ENCODE assay signal across 19 mouse cellular contexts in genomic region chr4:134158774-134159173, GRCm38 (mm10). TPM values are rescaled to one million over a fixed set of nuclear protein-coding genes. Genes with fewer than 3 reads are reported as not detected.
DNase-seq lines count a peak whose midpoint lies in the region; ATAC-seq lines count a peak whose summit lies in the region.
"Had no signal": no experiment of that assay in that cellular context is flagged by ENCODE, and none has a peak within 500 bp of the region (broad histone marks: within the 10 kb centered on the region; RNA-seq: fewer than 3 reads in every experiment).

No protein-coding gene starts in this region.

- H3K4me3 ChIP-seq in heart, embryonic 15.5 days: 0 out of 2 replicates have a peak overlapping the region, but pooled peaks have one; percentile 5
- H3K4me3 ChIP-seq in lung, embryonic 15.5 days: no peak overlapping the region
- H3K4me3 ChIP-seq in liver, embryonic 11.5 days (ENCODE audit: low read depth, low read length): no peak overlapping the region
- H3K4me3 ChIP-seq: limb, embryonic 12.5 days; midbrain, embryonic 12.5 days had no signal

- H3K27me3 ChIP-seq in heart, embryonic 15.5 days: no peaks in the 10 kb centered on the region
- no peaks in the 10 kb centered on the region for H3K27me3 ChIP-seq in lung, embryonic 15.5 days
- no peaks in the 10 kb centered on the region for H3K27me3 ChIP-seq in liver, embryonic 11.5 days (replicated peaks; ENCODE audit: control insufficient read depth, insufficient read depth, low read length)
- no peaks in the 10 kb centered on the region for H3K27me3 ChIP-seq in splenic B cell, adult 2 months (ENCODE audit: control insufficient read depth, insufficient read depth, low read length, poor library complexity, severe bottlenecking)
- H3K27me3 ChIP-seq: limb, embryonic 12.5 days had no signal

- H3K9ac ChIP-seq in heart, embryonic 15.5 days: no peak overlapping the region
- no peak overlapping the region for H3K9ac ChIP-seq in lung, embryonic 15.5 days
- H3K9ac ChIP-seq in liver, embryonic 11.5 days (ENCODE audit: low read depth, low read length): no peak overlapping the region
- H3K9ac ChIP-seq: forebrain, postnatal 0 days; limb, embryonic 12.5 days; midbrain, embryonic 12.5 days had no signal

- H3K27ac ChIP-seq in heart, embryonic 15.5 days: no peak overlapping the region
- no peak overlapping the region for H3K27ac ChIP-seq in lung, embryonic 15.5 days
- H3K27ac ChIP-seq in liver, embryonic 11.5 days (ENCODE audit: low read depth, low read length): no peak overlapping the region
- H3K27ac ChIP-seq: limb, embryonic 12.5 days; midbrain, embryonic 12.5 days had no signal

- H3K9me3 ChIP-seq in heart, embryonic 15.5 days (replicated peaks): no peaks in the 10 kb centered on the region
- no peaks in the 10 kb centered on the region for H3K9me3 ChIP-seq in lung, embryonic 15.5 days
- no peaks in the 10 kb centered on the region for H3K9me3 ChIP-seq in liver, embryonic 11.5 days (ENCODE audit: control insufficient read depth, low read length)
- H3K9me3 ChIP-seq: limb, embryonic 12.5 days; midbrain, embryonic 12.5 days had no signal

- no peak for DNase-seq in heart, adult 9 months (ENCODE audit: low spot score in 2 of 2)
- no peak for DNase-seq in lung, postnatal 14 days
- no peak for DNase-seq in liver, embryonic 11.5 days (ENCODE audit: low spot score)
- peak; percentile 21 for DNase-seq in splenic B cell, adult 2 months (ENCODE audit: low read depth, low spot score)
- no peak for DNase-seq in layer of hippocampus, postnatal 25 days (ENCODE audit: extremely low spot score in 1 of 2, low spot score in 1 of 2)
- DNase-seq: cerebellum, adult 11 months; cerebellum, postnatal 25 days; forebrain, postnatal 0 days; heart, postnatal 4 days had no signal

- H3K36me3 ChIP-seq in heart, embryonic 15.5 days: peaks cover 6% of the 10 kb centered on the region; the same call in 1 of the 2 replicates
- peaks cover 5% of the 10 kb centered on the region; the same call in 1 of the 2 replicates for H3K36me3 ChIP-seq in lung, embryonic 15.5 days
- peaks cover 6% of the 10 kb centered on the region for H3K36me3 ChIP-seq in liver, embryonic 11.5 days (ENCODE audit: control insufficient read depth, insufficient read depth, low read length)
- no peaks in the 10 kb centered on the region for H3K36me3 ChIP-seq in splenic B cell, adult 2 months (ENCODE audit: control insufficient read depth, insufficient read depth, low read length, poor library complexity, severe bottlenecking)

- H3K4me1 ChIP-seq in heart, embryonic 15.5 days (replicated peaks): peaks cover 22% of the 10 kb centered on the region
- H3K4me1 ChIP-seq in lung, embryonic 15.5 days: peaks cover 5% of the 10 kb centered on the region; the same call in 1 of the 2 replicates
- no peaks in the 10 kb centered on the region for H3K4me1 ChIP-seq in liver, embryonic 11.5 days (replicated peaks; ENCODE audit: control insufficient read depth, insufficient read depth, low read length)
- H3K4me1 ChIP-seq: limb, embryonic 12.5 days; midbrain, embryonic 12.5 days had no signal

- H3K4me2 ChIP-seq in heart, embryonic 15.5 days: no peak overlapping the region; the same call in 1 of the 2 replicates
- 0 out of 2 replicates have a peak overlapping the region, but pooled peaks have one; percentile 0 for H3K4me2 ChIP-seq in lung, embryonic 15.5 days
- H3K4me2 ChIP-seq in liver, embryonic 11.5 days: peak overlapping the region; percentile 12; the same call in 1 of the 2 replicates
- H3K4me2 ChIP-seq: limb, embryonic 12.5 days; midbrain, embryonic 12.5 days had no signal

- ATAC-seq in heart, embryonic 15.5 days (replicated peaks; ENCODE audit: insufficient number of reproducible peaks, insufficient read depth, low FRiP score, low read depth): no peak
- no peak for ATAC-seq in lung, embryonic 15.5 days (ENCODE audit: borderline replicate concordance, extremely low read depth, low FRiP score, low TSS enrichment)
- no peak for ATAC-seq in liver, embryonic 11.5 days (replicated peaks; ENCODE audit: low FRiP score)
- no peak for ATAC-seq in megakaryocyte, adult 5-6 weeks (ENCODE audit: poor library complexity, severe bottlenecking)
- ATAC-seq: forebrain, postnatal 0 days had no signal

- 84% methylated on average over 6 of the region's 6 CpGs for WGBS in heart, embryonic 15.5 days
- WGBS in lung, embryonic 15.5 days: 82% methylated on average over 6 of the region's 6 CpGs
- 80% methylated on average over 6 of the region's 6 CpGs for WGBS in liver, embryonic 11.5 days

RNA-seq across cellular contexts. Expression of gene Cep85, which starts 28.1 kb away (rescaled TPM):
- polyA plus RNA-seq in heart, embryonic 15.5 days (2015; fragmentation: Nextera tagmentation; extraction: Ambion mirVana): 38.2 and 42.0 TPM in 2 replicates
- polyA plus RNA-seq in lung, embryonic 15.5 days (2015; fragmentation: Nextera tagmentation; extraction: Ambion mirVana): 37.8 and 45.3 TPM in 2 replicates
- 42.9 and 44.2 TPM in 2 replicates for polyA plus RNA-seq in liver, embryonic 11.5 days (2014; fragmentation: Nextera tagmentation; extraction: Ambion mirVana)
- 11.4 and 20.6 TPM in 2 replicates for total RNA-seq in megakaryocyte, adult 5-6 weeks (2015)
- total RNA-seq in megakaryocyte, adult 5-6 weeks (2017): 17.7 TPM in 2 replicates
- total RNA-seq in layer of hippocampus, postnatal 25 days (2021): 10 to 100 TPM; 11.9 to 13.9 TPM

RNA-seq across cellular contexts. Expression of gene Sh3bgrl3, which starts 30.2 kb away (rescaled TPM):
- polyA plus RNA-seq in heart, embryonic 15.5 days (2015; fragmentation: Nextera tagmentation; extraction: Ambion mirVana): 174 and 239 TPM in 2 replicates
- polyA plus RNA-seq in lung, embryonic 15.5 days (2015; fragmentation: Nextera tagmentation; extraction: Ambion mirVana): 406 and 408 TPM in 2 replicates
- polyA plus RNA-seq in liver, embryonic 11.5 days (2014; fragmentation: Nextera tagmentation; extraction: Ambion mirVana): 257 and 281 TPM in 2 replicates
- 1,305 and 1,385 TPM in 2 replicates for total RNA-seq in megakaryocyte, adult 5-6 weeks (2015)
- 523 and 622 TPM in 2 replicates for total RNA-seq in megakaryocyte, adult 5-6 weeks (2017)
- 100 to 1,000 TPM; 281 to 297 TPM for total RNA-seq in layer of hippocampus, postnatal 25 days (2021)

RNA-seq across cellular contexts. Expression of gene Gm7534, which starts 44.0 kb away (rescaled TPM):
- not detected in 2 replicates for polyA plus RNA-seq in heart, embryonic 15.5 days (2015; fragmentation: Nextera tagmentation; extraction: Ambion mirVana)
- not detected in 2 replicates for polyA plus RNA-seq in lung, embryonic 15.5 days (2015; fragmentation: Nextera tagmentation; extraction: Ambion mirVana)
- polyA plus RNA-seq in liver, embryonic 11.5 days (2014; fragmentation: Nextera tagmentation; extraction: Ambion mirVana): not detected in 2 replicates
- 0.07 TPM in 1 of 2 replicates, not detected in the other for total RNA-seq in megakaryocyte, adult 5-6 weeks (2015)
- not detected in 2 replicates for total RNA-seq in megakaryocyte, adult 5-6 weeks (2017)
- total RNA-seq in layer of hippocampus, postnatal 25 days (2021): not detected
- total RNA-seq: adrenal gland, postnatal 4 days; forebrain, postnatal 0 days; gastrocnemius, adult 8-10 months; heart, adult 8-10 months; heart, postnatal 4 days; layer of hippocampus, adult 18-20 months; left cerebral cortex, adult 18-20 months had no signal
- polyA plus RNA-seq: forebrain, postnatal 0 days; limb, embryonic 12.5 days; midbrain, embryonic 12.5 days had no signal

RNA-seq across cellular contexts. Expression of gene Ubxn11, which starts 56.4 kb away (rescaled TPM):
- polyA plus RNA-seq in heart, embryonic 15.5 days (2015; fragmentation: Nextera tagmentation; extraction: Ambion mirVana): 1.8 and 3.9 TPM in 2 replicates
- 9.1 and 9.6 TPM in 2 replicates for polyA plus RNA-seq in lung, embryonic 15.5 days (2015; fragmentation: Nextera tagmentation; extraction: Ambion mirVana)
- polyA plus RNA-seq in liver, embryonic 11.5 days (2014; fragmentation: Nextera tagmentation; extraction: Ambion mirVana): 5.6 and 7.0 TPM in 2 replicates
- total RNA-seq in megakaryocyte, adult 5-6 weeks (2015): 0.89 and 1.8 TPM in 2 replicates
- 1.7 and 2.9 TPM in 2 replicates for total RNA-seq in megakaryocyte, adult 5-6 weeks (2017)
- 10 to 100 TPM; 24.0 to 32.1 TPM for total RNA-seq in layer of hippocampus, postnatal 25 days (2021)
